Mouse (Mus musculus) liver, embryonic 12.5 days (tissue): Measurements from ENCODE around the gene Zc3h4. TPM values are rescaled to one million over a fixed set of nuclear protein-coding genes. Genes with fewer than 3 reads are reported as not detected.

Experiments
- ATAC-seq: fragments of 200-750 bp; cut with Nextera tagmentation; 2 replicates; pipeline ENCODE4 v1.8.0; 2017; ENCODE audit warnings: moderate number of reproducible peaks, mild to moderate bottlenecking, moderate library complexity
- H3K27ac ChIP-seq: fragments of 300-500 bp; sonication (generic); 2 replicates; pipeline ENCODE4 v1.5.1; 2016; ENCODE audit warnings: mild to moderate bottlenecking
- H3K27me3 ChIP-seq: fragments of 300-500 bp; sonication (generic); replicated peaks from 2 replicates; pipeline ENCODE4 v1.6.1; 2016; ENCODE audit warnings: mild to moderate bottlenecking, moderate library complexity
- H3K36me3 ChIP-seq: fragments of 300-500 bp; sonication (generic); 2 replicates; pipeline ENCODE4 v1.6.1; 2016; ENCODE audit warnings: mild to moderate bottlenecking, moderate library complexity
- H3K4me1 ChIP-seq: fragments of 300-500 bp; sonication (generic); 2 replicates; pipeline ENCODE4 v1.6.1; 2016
- H3K4me2 ChIP-seq: fragments of 300-500 bp; sonication (generic); 2 replicates; pipeline ENCODE4 v1.6.1; 2016; ENCODE audit warnings: mild to moderate bottlenecking, moderate library complexity
- H3K4me3 ChIP-seq: fragments of 300-500 bp; sonication (generic); 2 replicates; pipeline ENCODE4 v1.5.1; 2016; ENCODE audit warnings: mild to moderate bottlenecking, moderate library complexity
- H3K9ac ChIP-seq: fragments of 300-500 bp; sonication (generic); 2 replicates; pipeline ENCODE4 v1.6.1; 2016; ENCODE audit warnings: mild to moderate bottlenecking, moderate library complexity
- H3K9me3 ChIP-seq: fragments of 300-500 bp; sonication (generic); replicated peaks from 2 replicates; pipeline ENCODE4 v1.6.1; 2016; ENCODE audit warnings: mild to moderate bottlenecking, moderate library complexity
- WGBS: fragments of 180-500 bp; shearing (Covaris S2); methylation state at CpG from one replicate; pipeline ENCODE4 v1.1.7; 2016; ENCODE audit not compliant: insufficient replicate concordance; 5-methylcytosine and 5-hydroxymethylcytosine counted together
- polyA plus RNA-seq: library from polyadenylated mRNA; unstranded; fragments of >200 nt; fragmentation: Nextera tagmentation; extraction: Ambion mirVana; gene quantifications from 2 replicates; pipeline ENCODE4 v1.2.1, GENCODE M21; 2016

The Zc3h4 gene
- polyA plus RNA-seq, 1 experiment from 2014 or later, result 14.5 TPM

DNA sequence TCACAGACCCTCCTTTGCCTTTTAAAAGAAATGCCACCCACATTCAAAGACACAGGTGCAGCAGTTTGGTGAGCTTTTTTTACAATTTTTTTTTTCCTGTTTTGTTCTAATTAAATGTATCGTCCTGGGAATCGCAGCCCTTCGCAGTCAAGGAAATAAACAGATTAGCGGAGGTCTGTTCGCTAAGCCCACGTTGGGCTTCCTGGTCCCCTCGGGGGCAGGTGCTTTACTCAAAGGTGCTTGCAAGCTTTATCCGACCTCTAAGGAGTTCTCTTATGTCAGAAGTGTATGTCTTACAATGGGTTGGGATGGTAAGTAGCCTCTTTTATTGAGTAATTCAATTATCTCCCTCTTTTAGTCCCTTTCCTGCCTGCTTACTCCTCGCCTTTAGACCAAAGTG, 1.7 kb downstream of the Zc3h4 start:
- ATAC-seq, result no peak
- Histone ChIP-seq H3K36me3 (peaks cover 20% of the 10 kb centered on the region; the same call in 1 of the 2 replicates), H3K4me1 (peaks cover 59% of the 10 kb centered on the region), H3K4me3 (peak overlapping the region; percentile 90), H3K9me3 (no peaks in the 10 kb centered on the region), H3K27ac (peak overlapping the region; percentile 100), H3K4me2 (peak overlapping the region; percentile 89), H3K9ac (peak overlapping the region; percentile 100), H3K27me3 (no peaks in the 10 kb centered on the region)
- 1% methylated on average over 9 of the region's 9 CpGs for WGBS

- ATAC-seq, result no peak
- Histone ChIP-seq H3K9ac (peak overlapping the region; percentile 100), H3K36me3 (peaks cover 28% of the 10 kb centered on the region), H3K4me1 (peaks cover 62% of the 10 kb centered on the region), H3K4me2 (peak overlapping the region; percentile 89), H3K27ac (peak overlapping the region; percentile 100), H3K4me3 (peak overlapping the region; percentile 90), H3K9me3 (no peaks in the 10 kb centered on the region), H3K27me3 (no peaks in the 10 kb centered on the region)
- WGBS, result 19% methylated on average over 21 of the region's 21 CpGs
Observed at GRCm38 (mm10) chr7:16402968-16403948, 2.5 kb downstream of the Zc3h4 start.

DNA sequence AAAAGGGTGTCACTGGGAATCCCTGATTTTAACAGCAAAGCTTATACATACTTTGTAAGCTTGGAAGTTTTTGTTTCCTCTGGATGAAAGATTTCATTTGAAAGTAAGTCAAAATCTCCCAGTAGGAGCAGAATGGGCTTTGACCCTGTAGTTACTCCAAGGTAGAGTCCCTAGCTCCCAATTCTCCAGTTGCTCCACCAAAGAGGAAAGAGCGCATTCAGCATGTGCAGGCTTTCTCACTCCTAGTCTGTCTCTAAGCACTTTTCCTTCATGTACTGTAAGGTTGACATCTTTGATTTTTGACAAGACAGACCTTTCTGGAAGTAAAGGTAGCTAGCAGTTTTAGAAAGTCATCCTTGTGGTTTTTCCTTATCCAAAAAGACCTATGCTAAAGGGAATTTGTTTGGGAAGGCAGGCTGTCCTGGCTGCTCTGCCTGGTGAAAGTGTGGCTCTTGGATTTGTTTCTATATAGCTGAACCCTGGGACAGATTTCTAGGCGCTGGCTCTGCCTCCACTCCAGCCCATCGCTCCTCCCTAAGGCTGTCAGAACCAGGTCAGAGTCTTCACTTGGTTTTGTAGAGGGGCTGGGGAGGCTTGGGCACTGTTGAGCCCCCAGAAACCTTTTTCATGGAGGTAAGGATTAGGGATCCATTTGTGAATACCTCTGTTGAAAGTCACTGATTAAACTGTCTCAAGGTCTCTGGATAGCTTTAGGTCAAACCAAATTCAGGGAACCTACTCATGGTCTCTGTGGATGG, 3.8 kb downstream of the Zc3h4 start:
- Histone ChIP-seq H3K4me3 (peak overlapping the region; percentile 49), H3K9me3 (no peaks in the 10 kb centered on the region), H3K36me3 (peaks cover 39% of the 10 kb centered on the region), H3K27me3 (no peaks in the 10 kb centered on the region), H3K9ac (peak overlapping the region; percentile 75), H3K4me1 (peaks cover 64% of the 10 kb centered on the region), H3K4me2 (peak overlapping the region; percentile 89), H3K27ac (peak overlapping the region; percentile 100)
- whole genome bisulfite sequencing, result 61% methylated on average over 3 of the region's 3 CpGs
- no peak for ATAC-seq

DNA sequence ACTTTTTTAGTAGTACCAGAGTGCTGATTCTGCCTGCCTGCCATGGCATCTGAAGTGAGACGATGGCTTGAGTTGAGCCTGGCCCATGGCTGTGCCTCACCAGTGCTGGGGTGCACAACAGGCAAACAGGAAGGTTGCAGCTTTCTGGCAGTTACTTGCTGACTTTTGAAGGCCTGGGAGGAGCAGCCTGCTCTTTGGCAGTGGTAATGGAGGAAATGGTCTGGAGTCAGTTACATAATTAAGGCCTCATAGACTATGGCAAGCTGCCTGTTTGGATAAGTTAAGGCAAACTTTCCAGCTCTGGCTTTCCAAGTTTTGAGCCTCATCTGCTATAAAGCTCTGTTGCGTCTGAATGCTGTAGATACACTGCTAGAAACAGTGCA, 4.4 kb downstream of the Zc3h4 start:
- Histone ChIP-seq H3K27me3 (no peaks in the 10 kb centered on the region), H3K9ac (peak overlapping the region; percentile 75), H3K4me2 (peak overlapping the region; percentile 89), H3K9me3 (no peaks in the 10 kb centered on the region), H3K4me3 (peak overlapping the region; percentile 49), H3K27ac (peak overlapping the region; percentile 100), H3K36me3 (peaks cover 43% of the 10 kb centered on the region), H3K4me1 (peaks cover 68% of the 10 kb centered on the region)
- 16% methylated on average over 2 of the region's 2 CpGs for WGBS
- no peak for ATAC-seq

- H3K36me3 ChIP-seq, result peaks cover 50% of the 10 kb centered on the region
- peak overlapping the region; percentile 100 for H3K27ac ChIP-seq
- H3K4me3 ChIP-seq, result peak overlapping the region; percentile 49
- H3K4me2 ChIP-seq, result peak overlapping the region; percentile 89
- H3K4me1 ChIP-seq, result peaks cover 74% of the 10 kb centered on the region
- H3K9me3 ChIP-seq, result no peaks in the 10 kb centered on the region
- peak overlapping the region; percentile 75 for H3K9ac ChIP-seq
- H3K27me3 ChIP-seq, result no peaks in the 10 kb centered on the region
- peak; percentile 81 for ATAC-seq
- 11% methylated on average over 11 of the region's 11 CpGs for WGBS
Observed at GRCm38 (mm10) chr7:16405516-16406351, 5.0 kb downstream of the Zc3h4 start.

DNA sequence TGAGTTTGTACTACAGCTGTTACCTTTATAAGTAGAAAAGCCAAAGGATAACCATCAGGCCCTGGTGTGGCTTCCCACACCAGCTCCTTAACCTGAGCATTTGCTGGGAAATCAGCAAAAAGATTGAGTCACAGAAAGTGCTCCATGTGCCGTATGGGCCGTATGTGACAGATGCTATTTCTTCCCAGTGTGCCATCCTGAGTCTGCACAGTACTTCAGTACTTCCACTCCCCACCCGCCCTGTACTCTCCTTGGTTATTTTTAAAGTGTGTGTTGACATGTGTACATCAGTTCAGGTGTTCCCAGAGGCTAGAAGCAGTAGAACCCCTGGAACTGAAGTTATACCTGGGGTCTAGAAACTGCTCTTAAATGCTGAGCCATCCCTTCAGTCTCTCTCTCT, 6.3 kb downstream of the Zc3h4 start:
- Histone ChIP-seq H3K27ac (peak overlapping the region; percentile 100), H3K4me1 (peaks cover 87% of the 10 kb centered on the region), H3K4me3 (no peak overlapping the region), H3K36me3 (peaks cover 62% of the 10 kb centered on the region), H3K27me3 (no peaks in the 10 kb centered on the region), H3K4me2 (peak overlapping the region; percentile 37), H3K9me3 (no peaks in the 10 kb centered on the region), H3K9ac (peak overlapping the region; percentile 75)
- ATAC-seq, result no peak
- WGBS, result 84% methylated on average over 3 of the region's 3 CpGs

DNA sequence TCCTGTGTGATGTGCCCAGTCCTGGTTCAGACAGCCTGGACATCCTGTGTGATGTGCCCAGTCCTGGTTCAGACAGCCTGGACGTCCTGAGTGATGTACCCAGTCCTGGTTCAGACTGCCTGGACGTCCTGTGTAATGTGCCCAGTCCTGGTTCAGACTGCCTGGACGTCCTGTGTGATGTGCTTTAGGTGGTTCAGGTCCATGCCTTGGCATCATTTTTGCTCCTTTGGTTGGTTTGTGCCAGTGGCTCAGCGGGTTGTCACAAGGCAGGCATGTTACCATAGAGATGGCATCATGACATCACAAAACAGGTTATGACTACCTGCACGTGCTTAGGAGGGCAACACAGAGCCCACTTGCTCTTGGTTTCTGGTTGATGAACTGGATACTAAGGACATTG, 10.4 kb downstream of the Zc3h4 start:
- Histone ChIP-seq H3K4me3 (no peak overlapping the region), H3K36me3 (peaks cover 89% of the 10 kb centered on the region), H3K27ac (peak overlapping the region; percentile 91), H3K4me1 (peaks cover 93% of the 10 kb centered on the region), H3K4me2 (no peak overlapping the region), H3K27me3 (no peaks in the 10 kb centered on the region), H3K9me3 (no peaks in the 10 kb centered on the region), H3K9ac (peak overlapping the region; percentile 49; the same call in 1 of the 2 replicates)
- ATAC-seq, result no peak
- WGBS, result 84% methylated on average over 5 of the region's 5 CpGs

DNA sequence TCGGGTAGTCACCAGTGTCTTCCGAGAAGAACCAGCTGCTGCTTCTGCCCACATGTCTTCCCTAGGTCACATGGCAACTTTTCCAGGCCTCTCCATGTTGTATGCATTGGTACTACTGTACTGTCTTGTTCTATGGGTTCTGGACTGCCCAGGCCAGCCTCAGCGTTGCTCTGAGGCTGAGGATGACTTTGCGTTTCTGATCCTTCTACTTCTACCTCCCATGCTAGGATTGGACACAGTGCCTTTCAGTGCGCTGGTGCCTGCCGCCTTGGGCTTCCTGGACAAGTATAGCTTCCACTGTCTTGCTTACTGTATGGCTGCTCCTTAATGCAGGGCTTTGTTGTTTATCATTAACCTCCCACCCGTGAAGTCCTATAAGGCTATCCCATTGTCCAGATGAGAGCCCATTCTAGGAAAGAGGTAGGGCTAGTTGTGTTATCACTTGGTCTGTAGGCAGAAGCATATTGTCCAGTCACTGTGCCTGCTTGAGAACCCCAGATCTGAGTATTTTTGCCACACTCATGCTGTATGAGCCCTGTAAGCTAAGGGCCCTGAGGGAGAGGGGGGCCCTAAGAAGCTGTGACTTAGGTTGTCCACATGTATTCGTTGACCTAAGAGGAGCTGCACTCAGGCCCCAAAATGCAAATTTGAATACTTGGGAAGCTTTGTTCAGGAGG, 11.6 kb downstream of the Zc3h4 start:
- Histone ChIP-seq H3K4me2 (peak overlapping the region; percentile 38), H3K36me3 (peaks cover 95% of the 10 kb centered on the region), H3K4me3 (no peak overlapping the region), H3K27ac (peak overlapping the region; percentile 91), H3K9ac (peak overlapping the region; percentile 49), H3K4me1 (peaks cover 89% of the 10 kb centered on the region), H3K9me3 (no peaks in the 10 kb centered on the region), H3K27me3 (no peaks in the 10 kb centered on the region)
- 58% methylated on average over 8 of the region's 8 CpGs for WGBS
- peak; percentile 89 for ATAC-seq

DNA sequence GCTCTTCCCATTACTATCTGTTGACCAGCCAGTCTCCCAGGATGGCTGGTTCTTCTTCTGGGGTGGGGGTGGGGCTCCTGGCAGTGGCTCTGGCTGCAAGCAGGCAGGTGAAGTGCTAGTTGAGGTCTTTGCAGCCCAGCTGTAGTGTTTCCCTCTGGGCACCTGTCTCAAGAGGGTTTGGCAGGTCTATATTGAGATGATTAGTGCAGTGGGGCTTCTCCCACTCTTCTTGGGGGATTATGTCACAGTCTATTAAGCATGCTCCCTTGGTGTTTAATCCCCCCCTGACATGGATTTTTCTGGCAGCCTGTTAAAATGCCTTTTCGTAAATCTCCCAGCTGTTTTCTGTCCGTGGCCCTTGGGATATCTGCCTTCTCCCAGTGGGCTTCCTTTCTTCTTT, 12.2 kb downstream of the Zc3h4 start:
- Histone ChIP-seq H3K36me3 (peaks cover 96% of the 10 kb centered on the region), H3K9ac (peak overlapping the region; percentile 49; the same call in 1 of the 2 replicates), H3K4me1 (peaks cover 84% of the 10 kb centered on the region), H3K9me3 (no peaks in the 10 kb centered on the region), H3K4me3 (no peak overlapping the region), H3K27ac (peak overlapping the region; percentile 91), H3K4me2 (peak overlapping the region; percentile 38; the same call in 1 of the 2 replicates), H3K27me3 (no peaks in the 10 kb centered on the region)
- WGBS, result 88% methylated on average over 2 of the region's 2 CpGs
- ATAC-seq, result peak; percentile 6

GRCm38 (mm10) chr7:16415426-16415825, 14.7 kb downstream of the Zc3h4 start:
- peak; percentile 38; the same call in 1 of the 2 replicates for ATAC-seq
- no peak overlapping the region for H3K4me2 ChIP-seq
- peak overlapping the region; percentile 12 for H3K9ac ChIP-seq
- H3K4me1 ChIP-seq, result peaks cover 61% of the 10 kb centered on the region
- 80% methylated on average over 3 of the region's 3 CpGs for WGBS
- peaks cover 99% of the 10 kb centered on the region for H3K36me3 ChIP-seq
- no peak overlapping the region for H3K4me3 ChIP-seq
- H3K27me3 ChIP-seq, result no peaks in the 10 kb centered on the region
- peak overlapping the region; percentile 91 for H3K27ac ChIP-seq
- H3K9me3 ChIP-seq, result no peaks in the 10 kb centered on the region
